Mouse (Mus musculus) lung, postnatal 36 days (tissue): Measurements from ENCODE around the gene 9230112D13Rik.
A peak's percentile ranks its signal among the peaks of the same experiment; 100 is the strongest.

Experiments used
- DNase-seq: peaks from one replicate; pipeline ENCODE4 v3.0.0; 2022; ENCODE audit warnings: mixed read lengths

Gene 9230112D13Rik

DNA sequence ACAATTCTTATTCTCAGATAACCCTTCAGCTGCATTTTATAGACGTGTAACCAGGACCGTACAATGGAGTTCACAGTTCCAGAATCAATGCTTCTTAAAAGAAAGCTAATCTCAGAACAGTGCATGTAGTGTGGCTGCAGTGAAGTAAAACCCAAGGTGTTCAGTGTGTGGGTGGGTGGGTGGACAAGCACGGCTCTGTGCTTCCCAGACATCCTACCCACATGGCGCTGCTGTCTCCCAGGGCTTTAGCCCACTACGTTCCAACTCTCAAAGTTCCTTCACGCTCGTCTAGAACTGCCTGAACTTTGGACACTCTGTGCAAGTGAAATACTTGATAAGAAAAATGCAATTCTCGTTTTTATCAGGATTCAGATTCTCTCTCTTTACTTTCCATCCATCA lies at the start of gene 9230112D13Rik:
Gene 9230112D13Rik, minus strand, starts transcription at position 101 of the 400 bp plus-strand sequence.
- DNase-seq, result no peak

DNA sequence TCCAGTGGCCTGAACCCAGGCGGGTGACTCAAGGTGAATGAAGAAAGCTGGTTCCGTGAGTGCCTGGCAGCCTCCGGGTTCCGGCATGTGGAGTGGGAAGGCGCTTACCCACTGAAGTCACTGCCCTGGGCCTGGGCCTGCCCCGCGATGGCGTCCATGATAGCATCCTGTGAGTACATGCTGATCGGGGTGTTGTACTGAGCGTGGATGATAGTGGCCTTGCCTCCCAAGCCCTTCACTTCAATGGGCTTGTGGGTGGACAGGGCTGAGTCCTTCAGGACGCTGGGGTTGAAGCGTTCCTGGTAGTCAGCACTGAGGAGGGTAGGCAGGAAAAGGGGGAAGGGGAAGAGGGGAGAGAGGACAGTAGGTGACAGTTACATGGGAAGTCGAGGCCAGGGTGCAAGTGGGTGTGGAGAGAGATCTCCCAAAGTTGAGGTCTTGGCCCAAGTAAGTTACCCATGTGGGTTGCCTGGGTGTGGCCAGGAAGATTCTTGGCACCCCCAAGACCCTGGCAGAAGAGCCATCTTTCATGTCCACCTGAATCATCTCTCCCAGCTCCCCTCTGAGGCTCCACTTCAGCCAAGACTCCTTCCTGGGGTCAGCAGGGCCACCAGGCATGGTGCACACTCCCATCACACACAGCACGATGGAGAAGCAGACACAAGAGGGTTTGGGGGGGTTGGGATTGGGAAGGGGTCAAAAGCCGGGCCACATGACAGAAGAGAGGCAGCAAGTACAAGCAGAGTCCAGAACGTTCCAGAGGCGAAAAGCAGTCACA lies 49.2 kb upstream of the 9230112D13Rik start:
- no peak for DNase-seq

DNA sequence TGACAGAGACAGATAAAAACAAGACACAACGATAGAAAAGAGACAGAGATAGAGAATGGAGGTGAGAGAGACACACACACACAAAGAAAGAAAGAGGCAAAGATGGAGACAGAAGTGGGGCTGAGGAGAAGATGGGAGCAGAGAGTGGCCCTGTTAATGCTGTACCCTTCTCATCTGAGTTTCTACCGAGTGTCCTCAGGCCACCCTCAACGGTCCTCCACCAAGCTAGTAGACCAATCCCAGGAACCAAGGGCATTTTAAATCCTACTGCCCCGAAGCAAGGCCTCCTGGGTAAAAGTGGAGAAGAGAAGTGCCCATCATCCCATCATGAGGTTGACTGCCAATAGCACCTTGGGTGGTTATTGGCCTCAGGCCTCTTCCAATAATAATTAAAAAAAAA lies 48.3 kb upstream of the 9230112D13Rik start:
- no peak for DNase-seq

DNA sequence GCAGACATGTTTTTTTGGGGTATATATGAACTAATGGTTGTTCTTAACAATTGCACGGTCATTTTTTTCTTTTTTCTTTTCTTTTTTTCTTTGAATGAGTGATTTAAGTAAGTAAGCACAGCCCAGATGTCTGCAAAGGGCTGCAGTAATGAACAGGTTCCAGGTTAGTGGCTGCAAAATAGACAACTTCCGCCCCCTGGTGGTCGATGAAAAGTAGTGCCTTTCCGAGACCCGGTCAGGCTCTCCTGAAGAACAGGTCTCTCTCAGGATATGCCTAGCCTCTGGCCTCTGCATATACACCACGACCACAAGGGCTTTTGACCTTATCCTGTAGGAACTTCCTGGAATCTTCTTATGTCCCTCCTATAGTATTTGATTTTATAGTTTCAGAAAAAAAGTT lies 47.7 kb upstream of the 9230112D13Rik start:
- DNase-seq, result peak; percentile 77

GRCm38 (mm10) chr14:34569534-34570194 lies 47.1 kb upstream of the 9230112D13Rik start:
- no peak for DNase-seq

- DNase-seq, result no peak
These were observed 46.0 kb upstream of the 9230112D13Rik start for GRCm38 (mm10) chr14:34568626-34569025.

DNA sequence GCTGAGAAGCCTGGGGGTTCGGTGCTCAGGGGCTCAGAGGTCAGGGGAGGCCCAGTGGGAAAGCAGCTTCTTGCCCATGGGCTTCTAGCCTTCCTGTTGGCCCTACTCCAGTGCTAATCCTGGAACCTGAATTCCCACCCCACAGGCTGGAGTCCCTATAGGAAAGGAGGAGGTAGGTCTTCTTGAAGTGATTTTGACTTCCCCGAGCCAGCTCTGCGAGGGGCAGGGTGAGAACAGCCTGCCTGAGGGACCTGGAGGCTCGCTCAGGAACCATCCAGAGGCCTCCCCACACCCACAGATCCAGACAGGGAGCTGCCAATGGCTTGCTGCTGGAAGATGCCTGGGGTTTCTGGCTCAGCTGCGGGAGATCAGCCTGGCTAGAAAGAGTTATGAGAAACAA lies 45.1 kb upstream of the 9230112D13Rik start:
- no peak for DNase-seq

GRCm38 (mm10) chr14:34566530-34566929 lies 43.9 kb upstream of the 9230112D13Rik start:
- DNase-seq, result no peak

GRCm38 (mm10) chr14:34565711-34566110 lies 43.1 kb upstream of the 9230112D13Rik start:
- DNase-seq, result peak; percentile 65

DNA sequence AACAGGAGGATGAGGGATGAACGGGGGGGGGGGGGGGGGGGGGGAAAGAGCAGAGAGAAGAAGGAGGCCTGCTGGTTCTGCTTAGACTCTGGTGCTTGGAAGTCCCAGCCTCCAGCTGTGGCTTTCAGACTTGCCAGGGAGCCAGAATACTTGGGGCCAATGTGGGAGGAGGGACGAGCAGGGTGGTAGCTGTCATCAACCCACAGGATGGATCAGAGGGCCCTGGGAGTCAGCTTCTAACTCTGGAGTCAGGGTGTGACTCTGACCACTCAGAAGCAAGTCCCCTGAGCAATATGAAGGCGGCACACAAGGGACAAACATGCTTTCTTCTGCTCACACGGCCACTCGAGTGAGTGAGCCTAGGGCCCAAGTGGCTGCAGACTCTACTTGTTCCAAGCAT lies 42.0 kb upstream of the 9230112D13Rik start:
- DNase-seq, result peak; percentile 58

DNA sequence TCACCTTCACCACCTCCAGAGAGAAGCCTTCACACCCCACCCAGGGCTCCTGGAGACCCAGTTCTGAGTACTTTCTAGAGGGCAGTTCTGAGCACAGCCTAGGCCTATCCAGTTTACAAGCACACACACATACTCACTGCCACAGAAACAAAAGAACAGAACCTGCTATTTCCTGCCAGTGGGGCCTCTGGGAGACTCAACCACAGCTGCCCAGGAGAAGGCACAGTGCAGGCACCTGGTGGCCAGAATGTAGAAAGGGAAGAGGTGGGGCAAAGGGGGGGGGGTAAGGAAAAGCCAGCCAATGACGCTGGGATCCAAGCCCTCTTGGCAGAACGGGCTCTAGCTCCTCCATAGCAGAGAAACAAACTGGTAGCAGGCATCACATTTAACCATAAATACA lies 39.8 kb upstream of the 9230112D13Rik start:
- no peak for DNase-seq

DNA sequence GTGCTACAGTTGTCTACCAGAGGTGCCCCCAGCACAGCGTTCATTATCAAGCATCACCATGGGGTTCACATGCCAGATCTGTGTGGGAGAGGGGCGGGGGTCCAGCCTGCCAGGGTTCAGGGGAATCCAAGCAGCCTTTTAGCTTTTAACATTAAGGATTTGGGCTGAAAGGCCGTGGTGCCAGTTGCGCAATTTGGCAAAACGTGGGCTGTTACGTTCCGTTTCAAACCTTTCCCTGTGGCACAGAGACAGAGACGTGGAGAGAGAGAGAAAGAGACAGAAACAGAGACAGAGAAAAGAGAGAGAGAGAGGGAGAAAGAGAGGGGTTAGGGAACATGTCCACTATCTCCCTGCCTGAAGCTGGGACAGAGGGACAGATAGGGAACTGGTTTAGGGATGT lies 39.0 kb upstream of the 9230112D13Rik start:
- no peak for DNase-seq

DNA sequence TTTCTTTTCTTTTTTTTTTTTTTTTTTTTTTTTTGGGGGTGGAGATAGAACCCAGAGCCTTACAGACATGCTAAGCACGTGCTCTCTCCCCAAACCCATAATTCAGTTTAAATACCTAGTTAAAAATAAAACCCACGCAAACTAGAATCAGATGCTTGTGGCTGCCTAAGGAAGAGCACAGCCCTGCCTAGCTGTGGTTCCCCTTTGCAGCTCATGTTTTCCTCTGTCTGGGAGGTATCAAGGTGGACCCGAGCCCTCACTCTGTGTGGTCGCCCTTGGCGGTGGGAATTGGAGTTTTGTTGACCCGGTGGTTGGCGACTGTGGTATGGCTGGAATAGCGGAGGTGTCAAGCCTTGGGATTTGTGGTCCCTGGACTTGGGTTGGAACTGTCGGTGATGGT lies 36.3 kb upstream of the 9230112D13Rik start:
- DNase-seq, result no peak

DNA sequence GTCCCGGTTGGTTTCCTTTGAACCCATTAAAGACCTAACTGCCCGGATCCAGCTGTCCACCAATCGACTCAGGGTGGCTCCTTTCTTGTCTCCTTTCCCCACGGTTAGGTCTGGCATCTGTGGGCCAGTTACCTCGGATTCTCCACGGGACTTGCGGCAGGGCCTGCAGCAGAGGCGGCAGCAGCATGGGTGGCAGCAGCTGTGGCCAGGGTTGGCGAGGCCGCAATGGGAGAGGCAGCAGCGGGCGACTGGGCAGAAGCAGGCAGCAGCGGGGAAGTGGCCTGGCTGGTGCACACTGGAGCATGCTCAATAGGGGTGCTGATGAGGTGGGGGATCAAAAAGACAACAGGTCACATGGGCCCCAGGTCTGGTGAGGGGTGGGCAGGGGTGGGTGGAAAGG lies 32.6 kb upstream of the 9230112D13Rik start:
- DNase-seq, result no peak

DNA sequence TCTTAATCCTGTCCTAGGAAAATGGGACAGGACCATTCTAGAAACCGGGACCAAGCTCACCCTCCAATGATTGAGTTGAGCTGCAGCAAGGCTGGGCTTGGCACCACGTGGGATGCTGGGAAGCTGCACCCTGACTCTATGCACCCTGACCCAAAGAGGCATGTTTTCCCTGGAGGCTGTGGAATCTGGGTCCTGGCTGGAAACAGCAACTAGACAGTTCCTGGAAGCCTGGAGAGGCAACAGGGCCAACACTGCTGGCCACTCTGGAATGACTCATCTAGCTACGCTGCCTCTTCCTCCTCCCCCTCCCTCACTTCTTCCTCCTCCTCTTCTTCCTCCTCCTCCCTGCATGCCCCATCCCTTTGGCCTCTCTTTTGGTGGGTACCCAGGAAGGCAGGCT lies 31.4 kb upstream of the 9230112D13Rik start:
- peak; percentile 63 for DNase-seq

DNA sequence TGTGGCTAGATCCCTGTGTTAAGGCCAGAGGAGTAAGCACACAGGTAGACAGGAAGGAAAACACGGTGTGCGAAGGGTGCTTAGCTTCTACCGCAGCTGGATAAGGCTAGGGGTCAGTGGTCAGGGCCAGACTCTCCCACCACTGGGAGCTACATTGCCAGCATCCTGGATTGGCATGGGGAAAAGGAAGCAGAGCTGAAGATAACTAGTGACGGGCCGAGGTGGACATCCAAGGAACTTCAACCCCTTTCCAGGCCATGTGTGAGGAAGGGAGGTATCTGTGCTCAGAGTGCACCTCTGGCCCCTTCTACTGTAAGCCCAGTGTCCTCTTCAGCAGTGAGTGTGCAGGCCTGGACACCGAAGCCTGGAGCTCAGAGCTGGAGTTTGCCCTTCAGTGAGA lies 30.9 kb upstream of the 9230112D13Rik start:
- DNase-seq, result no peak

DNA sequence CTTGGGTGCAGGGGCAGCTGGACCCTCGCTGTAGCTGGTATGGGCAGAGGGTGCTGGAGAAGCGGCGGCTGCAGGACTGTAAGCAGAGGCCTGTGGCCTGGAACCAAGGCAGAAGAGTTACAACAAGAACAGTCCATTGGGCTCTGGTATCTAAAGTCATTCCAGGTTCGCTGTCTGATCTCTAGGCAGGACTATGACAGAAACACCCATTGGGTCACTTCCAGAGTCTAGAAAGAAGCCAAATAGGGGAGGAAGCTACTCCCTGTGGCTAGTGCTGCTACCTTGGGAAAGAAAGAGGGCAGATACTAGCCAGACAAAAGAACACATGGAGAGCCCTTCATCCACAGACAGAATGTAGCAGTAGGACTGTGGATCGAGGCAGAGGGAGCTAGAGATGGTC lies 29.6 kb upstream of the 9230112D13Rik start:
- DNase-seq, result no peak

DNA sequence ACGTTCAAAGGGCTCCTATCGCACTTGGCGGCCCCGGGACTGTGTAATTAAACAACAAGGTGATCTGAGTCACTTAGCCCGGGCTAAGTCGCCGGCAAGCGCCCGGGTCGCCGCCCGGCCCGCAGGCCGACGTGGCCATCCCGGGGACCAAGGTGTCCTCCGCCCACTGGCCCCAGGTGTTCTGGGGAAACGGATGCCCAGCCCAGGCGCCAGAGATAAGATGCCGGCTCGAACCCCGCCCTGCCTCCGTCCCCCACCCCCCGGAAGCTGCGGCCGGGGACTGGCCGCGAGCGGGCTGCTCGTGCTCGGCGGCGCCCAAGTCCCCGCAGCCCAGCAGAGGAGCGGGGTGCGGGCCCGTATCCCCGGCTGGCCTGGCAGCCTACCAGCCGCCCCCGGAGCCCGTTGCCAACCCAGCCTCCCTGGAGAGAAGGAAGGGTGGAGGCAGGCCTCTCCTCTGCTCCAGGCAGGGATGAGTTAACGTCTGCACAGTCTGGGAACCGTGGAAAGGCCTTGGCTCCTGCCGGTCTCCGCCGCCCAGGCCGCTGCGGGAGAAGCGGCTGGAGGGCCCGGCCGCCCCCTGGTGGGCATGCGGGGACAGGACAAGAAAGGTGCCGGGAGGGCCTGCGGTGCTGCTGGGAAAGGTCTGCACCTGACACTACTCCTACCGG lies 26.5 kb upstream of the 9230112D13Rik start:
- DNase-seq, result peak; percentile 83

DNA sequence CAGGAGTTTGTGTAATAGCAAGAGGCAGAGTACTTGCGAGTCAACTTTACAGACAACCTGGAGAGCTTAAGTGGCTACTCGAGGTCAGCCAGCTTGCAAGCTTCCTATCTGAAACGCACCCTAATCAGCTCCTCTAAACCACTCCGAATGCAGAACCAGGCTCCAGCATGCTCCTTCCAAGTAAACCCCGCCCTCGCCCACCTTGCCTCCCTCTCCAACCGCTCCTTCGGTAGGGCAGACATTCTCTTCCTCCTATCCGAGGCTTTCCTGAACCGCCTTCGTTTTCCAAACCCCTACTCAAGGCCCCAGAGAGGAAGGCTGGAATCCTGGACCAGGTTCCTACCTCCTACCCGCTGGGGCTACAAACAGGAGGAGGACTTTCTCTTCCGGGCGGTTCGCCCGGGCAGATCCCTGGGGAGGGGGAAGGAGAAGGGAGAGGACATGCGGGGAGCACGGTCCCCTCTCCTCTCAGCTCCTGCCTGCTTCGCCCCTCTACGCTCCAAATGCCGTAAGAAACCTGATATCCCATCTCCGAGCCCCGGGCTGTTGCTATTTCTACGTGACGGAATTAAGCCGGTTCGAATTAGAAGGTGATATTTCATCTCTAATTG lies 25.9 kb upstream of the 9230112D13Rik start:
- peak; percentile 71 for DNase-seq

GRCm38 (mm10) chr14:34544545-34544944 lies 21.9 kb upstream of the 9230112D13Rik start:
- no peak for DNase-seq

DNA sequence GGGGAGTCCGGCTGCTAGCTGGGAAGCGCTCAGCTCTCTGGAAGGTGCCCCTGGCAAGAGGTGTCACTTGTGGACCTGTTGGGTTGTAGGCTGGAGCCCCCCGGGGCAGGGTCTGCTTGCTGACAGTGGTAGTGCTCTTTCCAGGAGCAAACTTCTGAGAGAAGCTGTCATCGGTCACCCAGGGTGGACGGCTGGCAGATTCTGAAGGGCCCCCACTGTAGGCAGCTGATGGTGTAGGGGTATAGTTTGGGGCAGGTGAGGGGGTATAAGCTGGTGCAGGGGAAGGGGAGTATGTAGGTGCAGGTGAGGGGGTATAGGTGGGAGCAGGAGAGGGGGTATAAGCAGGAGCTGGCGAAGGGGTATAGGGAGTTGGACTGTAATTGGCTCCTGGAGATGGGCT lies 21.4 kb upstream of the 9230112D13Rik start:
- no peak for DNase-seq

- no peak for DNase-seq
These were observed 21.0 kb upstream of the 9230112D13Rik start for GRCm38 (mm10) chr14:34543596-34543995.

- no peak for DNase-seq
These were observed 19.3 kb upstream of the 9230112D13Rik start for GRCm38 (mm10) chr14:34541896-34542295.
